Mouse (Mus musculus): ENCODE measurements at regions not wholly inside any gene's neighbourhood (a gene's known extent, or its start where the extent isn't known, plus 50 kb on each side); places are given as distances from the start of the nearest gene placed in this dataset.
A peak's percentile ranks its signal among the peaks of the same experiment; 100 is the strongest.

DNA sequence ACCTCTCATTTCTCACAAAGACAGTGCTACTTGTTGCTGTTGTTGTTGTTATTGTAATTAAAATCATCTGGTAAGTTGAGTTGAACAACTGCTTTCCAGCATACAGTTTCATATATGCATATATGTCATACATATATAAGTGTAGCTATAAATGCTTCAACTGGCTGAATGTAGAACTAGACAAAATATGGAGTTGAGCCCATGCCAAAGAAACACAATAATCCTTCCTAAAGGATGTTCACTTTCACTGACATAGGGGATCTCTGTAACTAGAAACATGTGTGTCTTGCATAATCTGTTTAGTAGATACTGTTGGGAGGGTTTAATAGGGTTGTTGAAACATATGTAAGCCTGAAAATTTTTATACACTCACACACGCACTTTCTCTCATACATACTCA is 247.9 kb downstream of the Rfpl4b start:
- no peak for ATAC-seq (ENCODE audit: low read depth)
- 50% methylated on average over 1 of the region's 1 CpGs for WGBS (ENCODE audit: insufficient replicate concordance)

DNA sequence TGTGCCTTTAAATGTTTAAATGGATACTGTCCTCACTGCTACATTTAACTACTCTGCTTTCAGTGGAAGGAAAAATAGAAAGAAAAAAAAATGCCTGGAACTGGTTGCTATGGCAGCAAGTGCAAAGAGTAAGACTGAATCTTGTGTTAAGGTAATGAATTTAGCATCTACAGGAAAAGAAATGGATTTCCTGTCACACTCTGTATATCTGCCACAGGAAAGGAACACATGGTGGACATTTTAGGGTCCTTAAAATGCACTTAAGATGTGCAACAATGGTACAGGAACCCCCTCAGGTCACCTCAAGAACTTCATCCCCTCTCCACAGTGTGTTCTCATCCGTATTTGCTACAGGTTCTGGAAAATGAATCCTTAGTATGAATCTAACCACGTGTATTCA is 248.4 kb downstream of the Rfpl4b start:
- no peaks in the 10 kb centered on the region for H3K27me3 ChIP-seq
- H3K27ac ChIP-seq = no peak overlapping the region
- H3K9me3 ChIP-seq (replicated peaks) = no peaks in the 10 kb centered on the region
- no peak overlapping the region for H3K4me3 ChIP-seq (replicated peaks)
- H3K9ac ChIP-seq = no peak overlapping the region
- 30% methylated on average over 2 of the region's 2 CpGs for whole genome bisulfite sequencing (ENCODE audit: insufficient replicate concordance)
- no peaks in the 10 kb centered on the region for H3K4me1 ChIP-seq (replicated peaks)
- ATAC-seq (ENCODE audit: low read depth) = no peak
- DNase-seq = no peak
- no peaks in the 10 kb centered on the region for H3K36me3 ChIP-seq
- no peak overlapping the region for H3K4me2 ChIP-seq

More for the DNA sequence above, 247.9 kb downstream of the Rfpl4b start:
- H3K4me2 ChIP-seq = no peak overlapping the region
- H3K36me3 ChIP-seq = no peaks in the 10 kb centered on the region
- H3K9ac ChIP-seq = no peak overlapping the region
- no peaks in the 10 kb centered on the region for H3K9me3 ChIP-seq (replicated peaks)
- no peak overlapping the region for H3K4me3 ChIP-seq (replicated peaks)
- H3K27me3 ChIP-seq = no peaks in the 10 kb centered on the region
- no peak for DNase-seq
- H3K4me1 ChIP-seq (replicated peaks) = no peaks in the 10 kb centered on the region
- no peak overlapping the region for H3K27ac ChIP-seq

DNA sequence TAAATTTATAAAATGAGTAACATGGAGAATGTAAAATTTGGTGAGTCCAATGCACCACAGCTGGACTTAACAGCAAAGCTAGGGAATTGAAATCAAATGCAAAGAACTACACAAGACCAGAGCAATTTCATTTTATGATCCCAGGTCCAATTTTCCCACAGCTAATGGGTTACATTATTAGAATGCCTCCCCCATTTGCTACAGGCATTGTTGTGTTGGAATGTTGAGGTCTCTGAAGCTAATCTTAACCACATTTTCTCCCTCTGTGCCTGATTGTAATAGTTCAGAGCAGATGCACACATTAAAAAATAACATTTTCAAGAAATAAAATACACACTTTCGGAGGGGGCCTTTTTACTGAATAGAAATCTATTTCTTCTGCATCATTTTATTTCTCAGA is 254.3 kb downstream of the Rfpl4b start:
- H3K4me2 ChIP-seq = no peak overlapping the region
- no peaks in the 10 kb centered on the region for H3K9me3 ChIP-seq (replicated peaks)
- H3K4me3 ChIP-seq (replicated peaks) = no peak overlapping the region
- no peak overlapping the region for H3K9ac ChIP-seq
- H3K36me3 ChIP-seq = no peaks in the 10 kb centered on the region
- no peak for ATAC-seq (ENCODE audit: low read depth)
- H3K27ac ChIP-seq = no peak overlapping the region
- 77% methylated on average over 1 of the region's 1 CpGs for whole genome bisulfite sequencing (ENCODE audit: insufficient replicate concordance)
- DNase-seq = no peak
- no peaks in the 10 kb centered on the region for H3K27me3 ChIP-seq
- no peaks in the 10 kb centered on the region for H3K4me1 ChIP-seq (replicated peaks)

GRCm38 (mm10) chr10:38566361-38566760 is 255.2 kb downstream of the Rfpl4b start:
- Histone ChIP-seq H3K36me3 (no peaks in the 10 kb centered on the region), H3K4me2 (no peak overlapping the region), H3K9me3 (replicated peaks) (no peaks in the 10 kb centered on the region), H3K27ac (no peak overlapping the region), H3K4me3 (replicated peaks) (no peak overlapping the region), H3K27me3 (no peaks in the 10 kb centered on the region), H3K9ac (no peak overlapping the region), H3K4me1 (replicated peaks) (no peaks in the 10 kb centered on the region)
- ATAC-seq (ENCODE audit: low read depth) = no peak
- no peak for DNase-seq
- WGBS (ENCODE audit: insufficient replicate concordance) = 45% methylated on average over 1 of the region's 1 CpGs

- no peaks in the 10 kb centered on the region for H3K9me3 ChIP-seq (replicated peaks)
- no peak for DNase-seq
- no peak overlapping the region for H3K4me2 ChIP-seq
- no peaks in the 10 kb centered on the region for H3K36me3 ChIP-seq
- no peaks in the 10 kb centered on the region for H3K4me1 ChIP-seq (replicated peaks)
- H3K4me3 ChIP-seq (replicated peaks) = no peak overlapping the region
- no peak overlapping the region for H3K9ac ChIP-seq
- 59% methylated on average over 5 of the region's 5 CpGs for WGBS (ENCODE audit: insufficient replicate concordance)
- H3K27ac ChIP-seq = no peak overlapping the region
- no peaks in the 10 kb centered on the region for H3K27me3 ChIP-seq
- no peak for ATAC-seq (ENCODE audit: low read depth)
Observed at GRCm38 (mm10) chr10:38555040-38555439, 266.5 kb downstream of the Rfpl4b start.

DNA sequence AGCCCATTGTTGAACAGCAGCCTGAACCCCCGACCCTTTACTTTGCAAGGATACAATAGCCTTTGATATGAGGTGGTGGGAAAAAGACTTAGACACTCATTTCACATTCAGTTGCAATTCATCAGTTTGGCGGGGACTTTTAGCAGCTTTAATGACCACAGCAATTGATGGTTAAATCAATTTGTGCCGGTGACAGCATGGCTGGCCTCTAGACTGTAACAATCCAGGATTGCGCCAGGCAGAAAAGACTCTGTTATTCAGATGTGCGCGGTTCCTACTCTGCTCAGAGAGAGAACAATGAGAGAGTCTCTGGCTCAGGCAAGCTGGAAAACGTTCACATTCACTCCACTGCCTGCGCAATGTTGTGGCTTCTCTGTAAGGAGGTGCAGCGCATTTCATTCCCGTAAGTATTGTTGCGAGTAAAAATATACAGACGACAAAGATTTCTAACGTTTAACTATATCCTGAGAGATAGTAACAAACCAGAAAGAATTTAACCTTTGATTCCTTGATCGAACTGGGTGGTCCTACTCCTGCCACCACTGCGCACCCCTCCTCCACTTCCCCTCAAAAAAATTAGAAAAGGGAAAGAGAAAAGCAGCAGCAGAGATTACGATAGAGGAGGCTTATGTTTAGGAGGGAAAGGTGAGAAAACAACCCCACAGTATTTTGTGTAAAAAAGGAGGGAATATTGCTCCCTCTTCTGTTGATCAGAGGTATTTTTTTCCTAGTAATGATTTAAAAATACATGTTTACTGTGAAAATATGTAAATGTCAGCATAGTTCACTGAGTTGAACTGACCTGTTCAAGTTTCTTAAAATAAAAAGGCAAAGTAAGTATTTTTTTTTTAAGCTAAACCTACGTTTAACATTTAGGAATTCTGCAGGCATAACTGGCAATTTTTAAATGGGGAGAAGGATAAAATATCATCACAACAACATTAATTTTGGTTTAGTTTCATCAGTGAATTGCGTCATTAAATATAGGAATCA is 267.6 kb downstream of the Rfpl4b start:
- Histone ChIP-seq H3K27me3 (no peaks in the 10 kb centered on the region), H3K36me3 (no peaks in the 10 kb centered on the region), H3K9me3 (replicated peaks) (no peaks in the 10 kb centered on the region), H3K9ac (no peak overlapping the region), H3K27ac (no peak overlapping the region), H3K4me2 (peak overlapping the region; percentile 32), H3K4me1 (replicated peaks) (no peaks in the 10 kb centered on the region), H3K4me3 (replicated peaks) (no peak overlapping the region)
- DNase-seq (no peak), ATAC-seq (ENCODE audit: low read depth) (no peak)
- 21% methylated on average over 18 of the region's 18 CpGs for WGBS (ENCODE audit: insufficient replicate concordance)

DNA sequence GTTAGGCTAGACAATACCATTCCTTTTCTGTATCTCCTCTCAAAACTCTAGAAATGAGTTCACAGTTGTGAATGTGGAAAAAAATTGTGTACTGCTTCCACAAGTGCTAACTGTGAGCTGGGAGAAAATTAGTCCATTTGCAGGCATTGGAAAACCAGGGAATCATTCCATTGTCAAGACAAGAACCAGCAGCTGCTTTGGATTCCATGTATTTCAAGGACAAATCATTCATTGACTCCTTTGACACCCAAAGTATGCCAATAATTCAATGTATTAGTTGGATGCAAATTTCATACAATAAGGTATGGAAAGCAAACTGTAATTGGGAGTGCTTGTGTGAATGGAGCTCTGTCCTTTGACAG is 268.3 kb downstream of the Rfpl4b start:
- H3K27ac ChIP-seq = no peak overlapping the region
- ATAC-seq (ENCODE audit: low read depth) = no peak
- no peaks in the 10 kb centered on the region for H3K4me1 ChIP-seq (replicated peaks)
- no peaks in the 10 kb centered on the region for H3K9me3 ChIP-seq (replicated peaks)
- H3K4me3 ChIP-seq (replicated peaks) = no peak overlapping the region
- no peak overlapping the region for H3K9ac ChIP-seq
- H3K4me2 ChIP-seq = no peak overlapping the region
- H3K36me3 ChIP-seq = no peaks in the 10 kb centered on the region
- H3K27me3 ChIP-seq = no peaks in the 10 kb centered on the region
- DNase-seq = no peak

DNA sequence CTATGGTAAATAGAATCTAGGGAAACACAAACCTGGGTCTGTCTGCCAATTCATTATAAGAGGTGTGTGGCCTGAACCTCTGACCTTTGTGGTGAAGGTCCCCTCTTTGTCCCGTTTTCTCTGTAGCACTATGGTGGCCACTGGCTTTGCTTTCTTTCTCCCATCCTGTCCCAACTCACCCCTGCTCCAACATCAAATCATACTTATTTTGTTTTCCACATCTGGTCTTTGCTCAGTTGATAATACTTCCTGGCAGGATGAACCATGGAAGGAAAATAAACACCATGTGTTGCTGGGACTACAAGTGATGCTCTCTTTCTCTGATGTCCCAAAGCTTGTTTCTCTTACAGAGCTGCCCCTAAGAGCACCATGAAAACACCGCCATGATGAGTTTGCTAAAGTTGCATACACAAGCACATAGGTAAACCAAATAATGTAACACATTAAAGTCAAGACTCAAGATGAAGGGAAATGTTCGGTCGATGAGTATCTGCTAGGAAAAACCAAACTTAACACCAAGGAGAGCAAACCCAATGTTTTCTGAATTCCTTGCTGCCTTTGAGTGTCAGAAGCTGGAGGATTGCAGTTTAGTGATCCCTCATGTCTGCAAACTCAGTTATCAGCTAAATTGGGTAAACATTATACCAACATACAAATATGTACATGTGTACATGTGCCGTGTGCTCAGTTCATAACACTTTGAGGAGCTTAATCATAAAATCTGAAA is 269.1 kb downstream of the Rfpl4b start:
- H3K9ac ChIP-seq = no peak overlapping the region
- H3K9me3 ChIP-seq (replicated peaks) = no peaks in the 10 kb centered on the region
- H3K4me1 ChIP-seq (replicated peaks) = no peaks in the 10 kb centered on the region
- H3K36me3 ChIP-seq = no peaks in the 10 kb centered on the region
- H3K27me3 ChIP-seq = no peaks in the 10 kb centered on the region
- H3K4me3 ChIP-seq (replicated peaks) = no peak overlapping the region
- 68% methylated on average over 5 of the region's 5 CpGs for WGBS (ENCODE audit: insufficient replicate concordance)
- no peak for ATAC-seq (ENCODE audit: low read depth)
- H3K4me2 ChIP-seq = no peak overlapping the region
- H3K27ac ChIP-seq = no peak overlapping the region
- no peak for DNase-seq

- Histone ChIP-seq H3K27me3 (no peaks in the 10 kb centered on the region), H3K27ac (no peak overlapping the region), H3K9ac (no peak overlapping the region), H3K4me1 (replicated peaks) (no peaks in the 10 kb centered on the region), H3K4me3 (replicated peaks) (no peak overlapping the region), H3K4me2 (no peak overlapping the region), H3K9me3 (replicated peaks) (no peaks in the 10 kb centered on the region), H3K36me3 (no peaks in the 10 kb centered on the region)
- DNase-seq = no peak
- 83% methylated on average over 4 of the region's 4 CpGs for WGBS (ENCODE audit: insufficient replicate concordance)
- ATAC-seq (ENCODE audit: low read depth) = no peak
Observed at GRCm38 (mm10) chr10:38540031-38540430, 281.5 kb downstream of the Rfpl4b start.

GRCm38 (mm10) chr10:38538766-38539165 is 282.8 kb downstream of the Rfpl4b start:
- Histone ChIP-seq H3K4me2 (no peak overlapping the region), H3K9ac (no peak overlapping the region), H3K27ac (no peak overlapping the region), H3K4me1 (replicated peaks) (no peaks in the 10 kb centered on the region), H3K4me3 (replicated peaks) (no peak overlapping the region), H3K36me3 (no peaks in the 10 kb centered on the region), H3K27me3 (no peaks in the 10 kb centered on the region), H3K9me3 (replicated peaks) (no peaks in the 10 kb centered on the region)
- ATAC-seq (ENCODE audit: low read depth) = no peak
- DNase-seq = no peak

DNA sequence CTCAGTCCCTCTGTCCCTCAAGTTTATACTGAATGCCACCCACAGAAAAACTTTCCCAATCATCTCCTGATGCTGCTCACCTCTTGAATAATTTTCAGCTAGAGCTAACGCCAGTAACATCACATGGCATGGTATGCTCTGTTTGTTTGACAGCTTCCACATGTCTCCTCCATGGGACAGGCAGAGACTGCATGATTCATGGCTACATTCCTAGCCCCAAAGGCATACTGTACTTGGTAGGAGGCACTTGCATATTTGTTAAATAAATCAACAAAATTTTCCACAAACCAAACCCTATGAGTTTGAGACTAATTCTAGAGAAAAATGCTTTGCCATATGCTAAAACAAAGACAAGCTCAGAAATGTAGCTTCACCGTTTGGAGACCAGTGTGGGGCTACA is 304.9 kb downstream of the Rfpl4b start:
- no peaks in the 10 kb centered on the region for H3K36me3 ChIP-seq
- no peak overlapping the region for H3K27ac ChIP-seq
- no peak overlapping the region for H3K9ac ChIP-seq
- H3K4me3 ChIP-seq (replicated peaks) = no peak overlapping the region
- no peak overlapping the region for H3K4me2 ChIP-seq
- H3K9me3 ChIP-seq (replicated peaks) = no peaks in the 10 kb centered on the region
- no peak for ATAC-seq (ENCODE audit: low read depth)
- no peaks in the 10 kb centered on the region for H3K4me1 ChIP-seq (replicated peaks)
- H3K27me3 ChIP-seq = no peaks in the 10 kb centered on the region
- WGBS (ENCODE audit: insufficient replicate concordance) = 51% methylated on average over 2 of the region's 2 CpGs
- no peak for DNase-seq
